Mouse (Mus musculus) liver, adult 2 months (tissue): ENCODE measurements around the gene Acad9.

Source experiments
- CTCF ChIP-seq: fragments of 200-500 bp; IDR thresholded peaks from 2 replicates; pipeline ENCODE4 v1.5.1; 2011; ENCODE audit warnings: low read depth, low read length, control low read depth
- POLR2A ChIP-seq: fragments of 200-500 bp; IDR thresholded peaks from 2 replicates; pipeline ENCODE4 v1.6.1; 2011; ENCODE audit warnings: low read length, control low read depth; ENCODE audit not compliant: insufficient read depth; ENCODE audit errors: extremely low read depth

GRCm38 (mm10) chr3:36079886-36080285, 14.1 kb downstream of the Acad9 start:
- TF ChIP-seq CTCF (no peak), POLR2A (no peak)
